ENCODE assay signal across 8 mouse cellular contexts in genomic region chr16:97312960-97313686, GRCm38 (mm10). TPM values are rescaled to one million over a fixed set of nuclear protein-coding genes. Genes with fewer than 3 reads are reported as not detected.
DNase-seq lines count a peak whose midpoint lies in the region; ATAC-seq lines count a peak whose summit lies in the region.

No protein-coding gene starts in this region.

- H3K27me3 ChIP-seq in midbrain, embryonic 11.5 days (ENCODE audit: control insufficient read depth, insufficient read depth, low read length), result no peaks in the 10 kb centered on the region

- H3K36me3 ChIP-seq in midbrain, embryonic 11.5 days (ENCODE audit: control insufficient read depth, insufficient read depth, low read length), result no peaks in the 10 kb centered on the region

- H3K27ac ChIP-seq in midbrain, embryonic 11.5 days (ENCODE audit: low read depth, low read length), result no peak overlapping the region

- no peak overlapping the region for H3K9ac ChIP-seq in midbrain, embryonic 11.5 days (ENCODE audit: low read length)

- 28% methylated on average over 10 of the region's 10 CpGs for WGBS in midbrain, embryonic 11.5 days

- H3K4me1 ChIP-seq in midbrain, embryonic 11.5 days (ENCODE audit: control insufficient read depth, insufficient read depth, low read length), result no peaks in the 10 kb centered on the region

- H3K4me3 ChIP-seq in midbrain, embryonic 11.5 days (ENCODE audit: low read depth, low read length), result no peak overlapping the region

- H3K4me2 ChIP-seq in midbrain, embryonic 11.5 days, result no peak overlapping the region

- ATAC-seq in monocyte, adult 5-6 weeks (replicated peaks; ENCODE audit: insufficient number of reproducible peaks, low FRiP score, low TSS enrichment, poor library complexity, severe bottlenecking), result no peak
- ATAC-seq in common myeloid progenitor, adult 5-6 weeks (replicated peaks; ENCODE audit: low read depth, poor library complexity, severe bottlenecking), result peak; percentile 66; the same call in 1 of the 2 replicates
- ATAC-seq in midbrain, embryonic 11.5 days (ENCODE audit: low FRiP score), result peak; percentile 70

- intact Hi-C loops in gastrocnemius, postnatal 36 days (cut with DNase I), result loop anchor here (5.0 to 10.0 kb wide), 4 partner anchors 104 to 464 kb away; no protein-coding TSS in a partner anchor
- intact Hi-C loops in left cerebral cortex, postnatal 14 days (cut with DNase I), result loop anchor here (5.0 to 10.0 kb wide), 4 partner anchors 104 to 464 kb away; partner anchors contain the start of gene Mx1

- H3K9me3 ChIP-seq in midbrain, embryonic 11.5 days (ENCODE audit: control insufficient read depth, low read length), result no peaks in the 10 kb centered on the region

- peak; percentile 13 to 16 for DNase-seq in monocyte, adult 2 months (ENCODE audit: low read depth in 1 of 2, low spot score in 2 of 2)
- DNase-seq in gastrocnemius, postnatal 36 days, result peak; percentile 33 to 56
- DNase-seq in kidney, adult 11 months, result peak; percentile 19
- DNase-seq in left cerebral cortex, postnatal 14 days (ENCODE audit: low spot score in 2 of 2), result peak; percentile 85 to 94
- DNase-seq in midbrain, embryonic 11.5 days (ENCODE audit: low spot score, missing footprints), result peak; percentile 99
- DNase-seq in spleen, postnatal 10 days (ENCODE audit: low spot score in 2 of 2), result peak; percentile 55 to 76

RNA-seq across cellular contexts. Expression of gene Bace2, which starts 43.4 kb away (rescaled TPM):
- 0.21 TPM in 1 of 3 replicates, not detected in the others for total RNA-seq in monocyte, adult 5-6 weeks (2017)
- total RNA-seq in common myeloid progenitor, adult 5-6 weeks (2017), result not detected in 2 replicates
- total RNA-seq in gastrocnemius, postnatal 36 days (2021), result 1 to 10 TPM; 3.4 to 6.4 TPM
- 10 to 100 TPM in 1 of 2 experiments, 1 to 10 TPM in 1; 8.3 to 10.6 TPM for total RNA-seq in left cerebral cortex, postnatal 14 days (2021)
- polyA plus RNA-seq in midbrain, embryonic 11.5 days (2014; fragmentation: Nextera tagmentation; extraction: Ambion mirVana), result 2.3 and 2.8 TPM in 2 replicates

Comparison
In these comparisons a context has a peak if more than half of its experiments do, and no peak if none do; other contexts are left out.
1. DNase-seq: peak in every context shown above with its lines; median percentile 99 in midbrain, embryonic 11.5 days; 90 in left cerebral cortex, postnatal 14 days; 66 in spleen, postnatal 10 days; 44 in gastrocnemius, postnatal 36 days; 19 in kidney, adult 11 months; 14 in monocyte, adult 2 months.